Mouse (Mus musculus): ENCODE measurements around the gene Nptn. TPM values are rescaled to one million over a fixed set of nuclear protein-coding genes. Genes with fewer than 3 reads are reported as not detected.
"Not testable (repeated sequence)": the region's sequence is repeated elsewhere in the genome, so short reads cannot be mapped to it uniquely, and the experiment has no call there.

The Nptn gene
- total RNA-seq, 2 experiments from 2014 or later, result 834 to 835 TPM

GRCm38 (mm10) chr9:58552083-58552482 is 30.0 kb upstream of the Nptn start:
- Histone ChIP-seq H3K4me3 (no peak overlapping the region), H3K27ac (no peak overlapping the region)
- DNase-seq (ENCODE audit: low spot score in 2 of 2), result no peak
- no peak for TF ChIP-seq CTCF (conservative IDR thresholded peaks at IDR 0.05)

DNA sequence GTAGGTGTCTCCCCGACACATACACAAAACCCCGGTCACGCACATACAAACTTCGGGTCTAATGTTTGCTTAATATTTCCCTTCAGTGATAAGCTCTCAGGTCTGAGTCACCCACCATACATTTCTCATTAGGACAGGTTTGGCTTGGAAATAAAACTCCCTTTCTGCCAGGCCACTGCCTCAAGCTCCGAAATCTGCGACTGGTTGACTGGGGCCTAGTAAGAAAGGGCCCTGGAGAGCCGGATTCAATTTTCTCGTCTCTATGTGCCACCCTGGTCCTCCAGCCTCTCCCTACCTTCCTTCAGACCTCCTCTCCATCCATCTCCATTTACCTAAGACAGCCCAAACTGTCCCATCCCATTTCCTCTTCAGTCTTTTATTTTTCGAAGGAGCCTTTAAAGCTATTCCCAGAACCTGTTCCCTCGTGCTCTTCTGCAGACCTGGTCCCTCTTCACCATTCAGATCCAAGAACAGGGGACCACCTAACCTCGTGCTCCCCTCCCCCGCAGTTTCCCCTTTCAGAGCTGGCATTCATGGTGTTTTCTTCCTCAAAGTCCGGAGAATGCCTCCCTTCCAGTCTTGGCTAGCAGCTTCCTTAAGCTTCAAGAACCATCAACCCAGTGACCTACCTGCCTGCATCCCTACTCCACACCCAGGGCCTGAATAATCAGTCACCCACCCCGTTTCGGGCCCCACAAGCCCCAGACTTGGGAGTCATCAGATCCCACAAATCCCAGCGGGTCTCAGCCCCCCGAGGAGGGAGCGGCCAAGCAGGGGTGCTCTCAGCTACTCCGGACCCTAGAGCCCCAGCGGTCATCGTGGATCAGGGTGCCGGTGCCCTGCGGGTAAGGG is 27.8 kb upstream of the Nptn start:
- no peak for DNase-seq (ENCODE audit: low spot score in 2 of 2)
- H3K27ac ChIP-seq, result peak overlapping the region; percentile 99
- peak overlapping the region; percentile 96 for H3K4me3 ChIP-seq
- TF ChIP-seq CTCF (conservative IDR thresholded peaks at IDR 0.05), result no peak

GRCm38 (mm10) chr9:58554908-58555684 is 26.9 kb upstream of the Nptn start, which contains the start of gene Cd276:
Gene Cd276, minus strand, starts transcription at chr9:58555437.
- peak within 1 kb of the TSS; percentile 99 for H3K27ac ChIP-seq
- TF ChIP-seq CTCF (conservative IDR thresholded peaks at IDR 0.05), result peak; percentile 15; the same call in 1 of the 2 replicates
- DNase-seq (ENCODE audit: low spot score in 2 of 2), result peak; percentile 56 to 67
- peak within 1 kb of the TSS; percentile 96 for H3K4me3 ChIP-seq

DNA sequence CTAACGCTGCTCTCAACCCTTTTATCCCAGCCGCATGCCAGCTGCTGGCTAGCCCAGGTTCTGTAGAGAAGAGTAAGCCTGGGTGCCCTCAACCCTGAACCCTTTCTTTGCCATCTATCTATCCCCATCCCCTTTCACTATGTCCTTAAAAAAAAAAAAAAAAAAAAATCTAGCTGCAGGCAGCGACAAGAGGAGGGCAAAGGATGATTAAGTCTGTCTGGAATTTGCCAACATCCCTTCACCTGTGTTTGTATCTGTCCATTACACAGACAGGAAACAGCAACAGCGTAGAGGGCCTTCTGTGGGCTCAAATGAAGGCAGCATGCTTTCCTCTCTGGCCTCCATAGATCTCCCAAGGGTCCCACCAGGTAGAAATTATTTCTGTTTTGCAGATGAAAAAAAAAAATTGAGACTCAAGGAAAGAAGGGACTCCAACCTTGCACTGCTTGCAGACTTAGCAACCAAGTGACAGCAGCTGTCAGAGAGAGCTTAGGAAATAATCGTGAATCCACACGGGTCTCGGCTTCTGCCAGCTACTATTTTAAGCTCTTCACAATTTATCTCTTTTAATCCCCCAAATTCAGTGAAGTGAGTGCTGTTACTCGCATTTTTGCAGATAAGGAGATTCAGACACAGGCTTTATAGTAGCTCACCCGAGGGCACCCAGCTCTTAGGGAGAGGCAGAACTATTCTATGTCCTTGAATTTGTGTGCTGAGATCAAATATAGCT is 26.2 kb upstream of the Nptn start:
- no peak for TF ChIP-seq CTCF (conservative IDR thresholded peaks at IDR 0.05)

DNA sequence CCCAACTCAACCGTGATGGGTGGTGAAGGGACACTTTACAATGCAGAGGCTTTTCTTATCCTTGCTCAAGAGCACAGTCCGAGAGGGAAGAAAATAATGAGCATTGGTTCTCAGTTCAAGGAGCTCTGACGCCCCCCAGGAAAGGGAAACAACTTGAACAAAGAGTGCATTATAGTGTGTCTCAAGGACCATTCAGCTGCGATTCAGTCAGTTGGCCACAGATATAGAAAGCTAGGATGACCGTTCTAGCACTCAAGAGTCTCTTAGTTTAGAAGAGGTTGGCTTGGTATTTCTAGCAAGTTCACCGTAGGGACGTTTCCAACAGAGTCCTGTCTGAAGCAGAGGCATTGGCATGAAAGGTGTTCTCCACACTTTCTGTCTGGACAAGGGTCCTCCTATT is 25.4 kb upstream of the Nptn start:
- Histone ChIP-seq H3K4me3 (no peak overlapping the region), H3K27ac (no peak overlapping the region)
- no peak for DNase-seq (ENCODE audit: low spot score in 2 of 2)
- no peak for TF ChIP-seq CTCF (conservative IDR thresholded peaks at IDR 0.05)

More for the DNA sequence above, 26.2 kb upstream of the Nptn start:
- peak overlapping the region; percentile 96 for H3K4me3 ChIP-seq
- DNase-seq (ENCODE audit: low spot score in 2 of 2), result no peak
- peak overlapping the region; percentile 99 for H3K27ac ChIP-seq

DNA sequence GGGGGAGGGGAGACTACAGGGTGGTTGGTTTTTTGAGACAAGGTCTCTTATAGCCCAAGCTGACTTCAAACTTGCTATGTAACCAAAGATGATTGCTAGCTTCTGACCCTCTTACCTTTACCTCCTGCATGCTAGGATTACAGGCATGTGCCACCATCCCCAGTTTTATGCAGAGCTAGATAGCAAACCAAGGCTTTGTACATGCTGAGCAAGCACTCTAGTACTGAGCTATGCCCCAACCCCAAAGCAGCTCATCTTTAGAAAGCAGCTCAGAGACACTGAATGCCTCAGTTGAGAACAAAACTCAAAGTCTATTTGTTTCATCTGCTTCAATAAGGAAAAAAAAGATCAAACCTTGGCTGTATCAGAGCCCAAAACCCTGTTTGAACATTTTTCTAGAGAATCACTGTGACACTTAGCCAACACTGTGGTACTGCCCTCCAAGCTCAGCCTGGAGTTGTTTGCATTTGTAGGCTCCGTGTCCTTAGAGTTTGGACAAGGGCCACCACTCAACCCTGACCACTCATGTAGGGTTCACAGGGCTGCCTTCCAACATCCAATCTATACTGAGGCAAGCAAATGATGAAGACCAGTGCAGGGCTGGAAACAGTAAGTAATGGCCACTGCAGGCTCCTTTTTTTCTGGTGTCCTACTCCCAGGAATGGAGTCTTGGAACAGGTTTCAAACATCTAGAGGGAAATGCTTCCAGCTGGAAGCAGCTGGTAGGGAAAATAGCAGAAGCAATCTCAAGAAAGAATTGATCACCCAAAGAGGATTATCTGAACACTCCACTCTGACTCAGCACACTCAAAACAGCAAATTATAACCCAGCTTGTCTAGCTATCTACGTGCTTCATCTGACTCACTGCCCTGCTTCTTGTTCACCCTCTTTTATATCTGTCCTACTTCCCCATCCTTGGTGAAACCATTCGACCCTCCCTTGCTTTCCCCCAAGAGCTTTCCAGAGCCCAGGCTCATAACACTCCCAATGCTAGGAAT is 24.3 kb upstream of the Nptn start:
- no peak for DNase-seq (ENCODE audit: low spot score in 2 of 2)
- Histone ChIP-seq H3K4me3 (no peak overlapping the region), H3K27ac (no peak overlapping the region)
- TF ChIP-seq CTCF (conservative IDR thresholded peaks at IDR 0.05), result no peak

- H3K4me3 ChIP-seq, result no peak overlapping the region
- no peak for DNase-seq (ENCODE audit: low spot score in 2 of 2)
- no peak for TF ChIP-seq CTCF (conservative IDR thresholded peaks at IDR 0.05)
- H3K27ac ChIP-seq, result no peak overlapping the region
Observed at GRCm38 (mm10) chr9:58560211-58560610, 21.8 kb upstream of the Nptn start.

DNA sequence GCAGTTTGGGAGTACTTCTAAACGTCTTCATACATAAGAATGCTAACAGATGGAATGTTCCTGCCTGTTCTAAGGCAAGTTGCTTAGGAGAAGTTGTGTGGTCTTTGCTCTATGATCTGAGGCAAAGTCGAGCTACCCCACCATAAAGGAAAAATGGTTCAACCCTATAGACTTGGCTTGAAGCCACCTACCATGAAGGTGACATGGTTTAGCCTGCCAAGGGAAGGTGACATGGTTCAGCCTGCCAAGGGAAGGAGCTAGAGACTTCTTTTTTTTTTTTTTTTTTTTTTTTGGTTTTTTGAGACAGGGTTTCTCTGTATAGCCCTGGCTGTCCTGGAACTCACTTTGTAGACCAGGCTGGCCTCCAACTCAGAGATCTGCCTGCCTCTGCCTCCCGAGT is 16.1 kb upstream of the Nptn start:
- H3K27ac ChIP-seq; DNase-seq (ENCODE audit: low spot score in 2 of 2); H3K4me3 ChIP-seq: not testable (repeated sequence)

DNA sequence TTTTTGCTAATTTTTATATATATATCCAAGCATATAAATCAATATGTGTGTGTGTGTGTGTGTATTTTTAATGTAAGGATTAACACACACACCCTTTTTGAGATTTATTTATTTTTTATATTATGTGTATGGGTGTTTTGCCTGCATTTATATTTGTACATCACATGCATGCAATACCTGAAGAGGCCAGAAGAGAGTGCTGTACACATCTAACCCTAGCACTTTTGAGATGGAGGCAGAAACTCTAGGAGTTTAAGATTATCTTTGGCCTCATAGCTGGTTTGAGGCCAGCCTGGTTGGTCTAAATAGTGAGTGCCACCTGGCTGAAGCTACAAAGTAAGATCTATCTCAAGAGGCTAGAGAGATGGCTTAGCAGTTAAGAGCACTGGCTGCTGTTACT is 14.4 kb upstream of the Nptn start:
- peak; percentile 72 for TF ChIP-seq CTCF (conservative IDR thresholded peaks at IDR 0.05)
- no peak for DNase-seq (ENCODE audit: low spot score in 2 of 2)
- Histone ChIP-seq H3K4me3 (no peak overlapping the region), H3K27ac (no peak overlapping the region)

DNA sequence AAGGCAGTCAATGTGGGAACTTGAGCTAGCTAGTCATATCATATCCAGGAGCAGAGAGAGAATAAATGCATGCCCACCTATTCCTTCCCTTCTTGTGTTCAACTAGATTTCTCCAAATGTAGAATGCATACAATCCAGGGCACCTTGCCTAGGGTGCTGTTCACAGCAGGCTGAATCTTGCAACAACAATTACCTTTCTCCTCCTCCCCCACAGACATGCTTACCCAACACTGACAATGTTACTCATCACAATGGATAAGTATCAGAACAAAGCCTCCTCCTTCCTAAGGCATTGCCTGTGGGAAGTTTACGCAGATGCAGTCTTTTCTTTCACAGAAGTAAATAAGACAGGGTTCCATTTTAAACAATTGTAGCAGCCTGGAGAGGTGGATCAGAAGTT is 11.0 kb upstream of the Nptn start:
- Histone ChIP-seq H3K27ac (0 out of 2 replicates have a peak overlapping the region, but pooled peaks have one; percentile 14), H3K4me3 (no peak overlapping the region)
- no peak for TF ChIP-seq CTCF (conservative IDR thresholded peaks at IDR 0.05)
- no peak for DNase-seq (ENCODE audit: low spot score in 2 of 2)

- no peak overlapping the region for H3K27ac ChIP-seq
- H3K4me3 ChIP-seq, result no peak overlapping the region
- TF ChIP-seq CTCF (conservative IDR thresholded peaks at IDR 0.05), result peak; percentile 98
- DNase-seq (ENCODE audit: low spot score in 2 of 2), result peak; percentile 88 to 93
Observed at GRCm38 (mm10) chr9:58578669-58579068, 3.4 kb upstream of the Nptn start.
